Mouse (Mus musculus) natural killer cell, adult 2 months (primary cell): ENCODE data around the gene Atp5d.

ENCODE experiments used
- DNase-seq, 2 experiments: peaks; one replicate each; pipeline ENCODE4 v3.0.0; 2022; ENCODE audit warnings: low spot score in 2 of 2

Atp5d gene

DNA sequence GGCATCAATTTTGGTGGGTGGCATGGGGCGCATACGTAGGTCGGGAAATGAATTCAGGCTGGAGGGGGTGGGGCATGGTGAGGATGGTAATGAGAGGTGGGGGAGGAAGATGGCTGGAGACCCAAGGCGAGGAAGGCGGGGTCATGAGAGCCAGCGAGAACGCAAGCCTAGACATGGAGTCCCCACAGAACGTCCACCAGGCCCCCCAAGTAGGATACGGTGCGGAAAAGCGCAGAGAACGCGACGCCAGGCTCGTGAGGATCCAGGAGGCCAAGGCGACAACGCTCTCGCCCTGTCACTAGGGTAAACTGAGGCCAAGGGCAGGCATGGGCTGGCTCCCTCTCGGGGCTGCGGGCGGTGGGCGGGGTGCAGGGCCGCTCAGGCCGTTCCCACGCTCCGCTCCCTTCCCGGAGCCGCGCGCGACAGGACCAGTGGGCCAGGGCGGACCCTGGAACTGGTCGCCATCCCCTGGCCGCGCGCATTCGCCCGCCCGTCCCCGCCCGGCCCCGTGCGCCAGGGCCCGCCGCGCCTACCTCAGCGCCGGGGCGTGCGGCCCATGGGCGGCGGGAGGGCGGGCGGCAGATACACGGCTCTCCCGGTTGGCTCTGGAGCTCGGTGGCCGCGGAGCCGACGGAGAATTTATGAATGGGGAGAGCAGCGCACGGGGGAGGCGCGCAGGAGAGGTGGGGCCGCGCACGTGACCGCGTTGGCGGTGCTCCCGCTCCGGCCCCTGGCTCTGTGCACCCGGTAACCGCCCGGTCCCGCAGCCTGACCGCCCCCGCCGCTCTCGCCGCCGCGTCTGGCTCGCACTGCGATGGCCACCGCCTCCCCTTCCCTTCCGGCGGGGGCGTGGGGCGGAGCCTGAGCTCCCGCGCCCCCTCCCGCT is at the start of gene Atp5d:
Atp5d (plus strand) TSS at position 80 of the 886 bp plus-strand sequence.
- DNase-seq, result no peak

- no peak for DNase-seq
Observed at GRCm38 (mm10) chr10:80089146-80089545, 49.3 kb upstream of the Atp5d start.

GRCm38 (mm10) chr10:80091527-80091926 is 46.9 kb upstream of the Atp5d start:
- DNase-seq, result no peak

DNA sequence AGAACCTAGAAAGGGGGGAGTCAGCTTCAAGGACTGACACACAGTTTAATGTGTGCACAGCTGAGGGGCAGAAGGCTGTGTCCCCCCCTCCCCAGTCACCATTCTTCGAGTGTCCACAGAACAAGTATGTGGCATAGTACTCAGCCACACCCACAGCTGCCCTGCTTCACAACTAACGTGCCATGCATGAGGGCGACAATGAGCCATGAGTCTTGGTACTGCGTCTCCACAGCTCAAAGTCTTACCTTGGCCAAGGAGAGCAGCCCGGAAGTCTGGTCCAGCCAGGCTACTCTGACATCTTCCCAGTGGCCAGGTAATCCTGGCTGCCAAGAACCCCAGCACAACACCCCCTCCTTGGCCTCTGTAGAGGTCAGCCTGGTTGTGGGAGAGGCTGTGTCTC is 45.7 kb upstream of the Atp5d start:
- no peak for DNase-seq

DNA sequence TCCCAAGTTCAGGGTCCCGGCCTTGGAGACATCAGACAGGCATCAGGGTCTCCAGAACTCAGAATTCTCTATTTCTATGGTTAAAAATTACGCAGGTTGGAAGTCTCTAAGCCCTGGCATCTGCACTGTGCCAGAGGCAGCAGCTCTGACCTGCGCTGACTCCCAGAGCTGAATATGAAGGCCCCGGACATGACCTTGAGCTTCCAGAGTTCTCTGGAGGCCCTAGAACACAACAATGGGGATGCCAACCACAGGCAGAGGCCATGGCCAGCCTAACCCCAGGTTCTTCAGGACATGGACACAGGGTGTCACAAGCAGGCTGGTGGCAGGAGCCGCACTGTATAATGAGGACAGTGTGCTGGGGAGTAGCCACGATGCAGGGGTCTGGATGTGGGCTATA is 44.3 kb upstream of the Atp5d start:
- no peak for DNase-seq

GRCm38 (mm10) chr10:80094684-80095083 is 43.7 kb upstream of the Atp5d start:
- DNase-seq, result no peak

DNA sequence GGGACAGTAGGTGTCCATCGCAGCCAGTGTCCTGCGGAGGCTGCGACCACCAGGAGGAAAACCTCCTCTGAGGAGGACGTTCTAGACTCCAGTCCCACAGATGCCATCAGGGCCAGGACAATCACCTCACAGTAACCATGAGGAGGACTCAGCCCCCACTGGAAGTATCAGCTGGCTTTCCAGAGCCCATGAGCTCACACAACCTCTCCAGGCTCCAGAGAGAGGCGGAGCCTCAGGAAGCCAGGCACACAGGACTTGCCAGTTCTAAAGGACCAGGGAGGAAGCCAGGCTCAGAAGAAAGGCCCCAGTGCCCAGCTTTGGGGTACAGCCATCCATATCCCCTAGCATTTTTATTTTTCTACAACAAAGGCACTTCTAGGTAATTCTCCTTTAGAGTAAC is 42.9 kb upstream of the Atp5d start:
- no peak for DNase-seq

GRCm38 (mm10) chr10:80097275-80097674 is 41.2 kb upstream of the Atp5d start:
- DNase-seq, result no peak

DNA sequence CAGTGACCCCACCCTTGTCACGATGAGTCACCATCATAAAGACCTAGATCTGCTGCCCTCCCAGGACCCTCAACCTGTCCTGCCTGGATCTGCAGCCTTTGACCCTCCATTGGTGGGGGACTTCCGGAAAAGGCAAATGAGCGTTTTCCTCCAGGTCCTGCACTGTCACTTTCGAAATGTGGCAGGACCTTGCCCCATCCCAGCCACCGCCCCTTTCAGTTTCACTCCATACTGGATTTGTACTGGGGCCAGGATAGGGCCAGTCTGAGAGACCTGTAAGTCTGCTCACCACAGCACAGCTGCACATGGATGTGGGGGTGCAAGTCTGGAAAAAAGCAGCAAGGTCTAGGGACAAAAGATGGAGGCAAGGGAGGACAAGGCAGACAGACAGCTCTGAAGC is 39.8 kb upstream of the Atp5d start:
- no peak for DNase-seq

- DNase-seq, result no peak
Observed at GRCm38 (mm10) chr10:80100982-80101381, 37.5 kb upstream of the Atp5d start.

DNA sequence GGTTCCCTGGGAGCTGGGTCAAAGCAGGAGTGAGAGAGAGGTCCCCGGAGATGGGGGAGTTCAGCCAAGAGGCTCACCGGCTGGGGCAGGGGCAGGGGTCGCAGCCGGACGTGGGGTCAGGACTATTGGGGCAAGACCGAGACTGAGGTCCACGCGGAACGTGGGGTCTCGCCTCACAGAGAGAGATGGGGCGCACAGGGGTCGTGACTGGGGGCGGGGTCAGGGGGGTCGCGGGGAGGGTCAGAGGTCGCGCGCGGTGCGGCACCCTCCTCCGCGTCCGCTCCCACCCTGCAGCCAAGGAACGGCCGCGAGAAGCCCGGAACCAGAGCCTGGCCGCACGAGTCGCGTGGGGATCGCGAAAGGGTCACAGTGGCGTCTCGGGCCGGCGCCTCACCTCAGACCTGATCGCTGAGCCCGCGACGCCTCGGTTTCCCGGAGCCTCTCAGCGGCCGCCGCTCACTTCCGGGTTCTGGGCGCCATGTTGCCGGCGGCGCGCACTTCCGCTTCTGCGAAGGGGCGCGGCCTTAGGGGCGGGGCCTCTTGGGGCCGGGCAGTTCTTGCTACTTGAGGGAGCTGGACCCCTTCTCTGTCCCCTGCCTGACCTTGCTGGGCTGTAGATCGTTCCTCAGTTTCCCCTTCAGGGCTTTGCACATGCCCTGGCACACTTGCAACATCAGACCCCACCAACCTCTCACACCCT is 36.1 kb upstream of the Atp5d start:
- peak; percentile 86 to 88 for DNase-seq

GRCm38 (mm10) chr10:80103032-80103431 is 35.4 kb upstream of the Atp5d start:
- no peak for DNase-seq

- no peak for DNase-seq
Observed at GRCm38 (mm10) chr10:80104181-80104580, 34.3 kb upstream of the Atp5d start.

GRCm38 (mm10) chr10:80105460-80105859 is 33.0 kb upstream of the Atp5d start, which contains the start of gene Sbno2:
TSS of gene Sbno2 (minus strand) at chr10:80105571.
- peak in 1 of 2 experiments; percentile 38 for DNase-seq

DNA sequence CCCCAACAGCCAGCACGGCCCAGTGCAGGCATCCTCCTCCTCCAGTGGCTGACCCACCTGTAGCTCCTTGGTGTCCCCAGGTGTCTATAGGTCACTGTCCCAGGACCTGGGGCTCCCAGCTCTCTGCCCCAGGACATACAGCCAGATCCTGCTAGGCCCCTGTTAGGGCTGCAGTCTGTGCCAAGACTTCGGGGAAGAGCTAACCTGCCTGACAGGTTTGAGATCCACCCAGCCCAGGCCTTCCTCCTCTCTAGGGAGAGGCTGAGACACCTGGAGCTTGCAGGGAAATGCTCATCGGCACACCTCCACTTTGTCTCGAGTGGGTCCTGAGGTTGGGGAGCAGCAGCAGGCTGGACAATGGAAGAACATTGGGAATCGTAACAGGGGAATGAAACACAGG is 32.5 kb upstream of the Atp5d start:
- no peak for DNase-seq

DNA sequence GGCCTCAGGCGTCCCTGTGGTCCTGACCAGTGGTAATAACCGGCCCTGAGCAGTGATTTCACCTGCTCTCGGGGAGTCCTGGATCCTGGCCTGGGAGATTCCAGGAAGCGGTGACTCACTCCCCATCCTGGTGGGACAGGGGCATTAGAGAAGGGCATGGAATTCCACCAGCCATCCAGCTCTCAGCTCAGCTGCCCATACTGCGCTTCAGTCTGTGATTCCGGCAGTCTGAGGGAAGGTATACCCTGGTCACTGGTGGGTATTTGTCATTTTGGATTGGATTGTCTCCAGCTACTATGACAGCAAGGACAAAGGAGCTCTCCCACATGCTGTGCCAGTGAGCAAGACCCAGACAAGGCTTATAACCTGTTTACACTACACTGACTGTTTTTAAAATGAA is 30.8 kb upstream of the Atp5d start:
- DNase-seq, result no peak

DNA sequence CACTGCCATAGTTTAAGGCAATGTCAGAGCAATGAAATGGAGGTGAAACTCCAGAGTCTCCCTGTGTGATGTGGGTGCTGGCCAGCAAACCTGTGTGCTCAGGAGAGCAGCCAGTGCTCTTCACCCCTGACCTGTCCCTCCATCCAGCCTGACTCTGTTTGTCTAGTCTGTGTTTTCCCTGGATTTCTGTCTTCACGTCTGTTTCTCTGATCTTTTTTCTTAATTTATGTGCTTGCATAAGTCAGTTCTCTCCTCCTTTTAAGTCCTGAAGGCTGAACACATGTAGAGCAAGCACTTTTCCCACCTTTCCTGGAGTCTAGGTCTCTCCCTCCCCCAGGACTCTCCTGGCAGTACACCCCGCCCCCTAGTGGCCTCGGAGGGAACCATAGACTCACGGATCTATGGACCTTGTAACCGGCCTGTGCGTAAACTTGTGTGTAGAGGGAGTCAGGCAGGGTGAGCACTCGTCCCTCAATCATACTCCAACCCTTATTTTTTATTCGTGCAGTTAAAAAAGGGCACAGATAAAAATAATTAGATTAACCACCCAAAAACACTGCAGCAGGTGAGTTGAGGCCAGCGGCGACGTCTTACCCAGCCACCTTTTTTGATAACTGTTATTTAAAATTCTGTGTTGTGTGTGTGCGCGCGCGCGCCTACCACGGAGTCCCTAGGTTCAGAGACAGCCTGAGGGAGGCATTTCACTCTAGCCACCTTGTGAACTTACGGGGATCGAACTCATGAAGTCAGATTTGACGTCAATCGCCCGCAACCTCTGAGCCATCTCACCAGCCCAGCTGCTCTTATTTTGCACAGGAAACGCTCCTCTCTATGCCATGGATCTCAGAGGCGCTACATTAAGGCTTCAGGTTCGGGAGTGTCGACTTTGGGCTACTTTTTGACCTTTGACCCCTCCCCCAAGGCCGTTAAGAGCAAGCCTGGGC is 23.8 kb upstream of the Atp5d start:
- peak; percentile 84 to 87 for DNase-seq

DNA sequence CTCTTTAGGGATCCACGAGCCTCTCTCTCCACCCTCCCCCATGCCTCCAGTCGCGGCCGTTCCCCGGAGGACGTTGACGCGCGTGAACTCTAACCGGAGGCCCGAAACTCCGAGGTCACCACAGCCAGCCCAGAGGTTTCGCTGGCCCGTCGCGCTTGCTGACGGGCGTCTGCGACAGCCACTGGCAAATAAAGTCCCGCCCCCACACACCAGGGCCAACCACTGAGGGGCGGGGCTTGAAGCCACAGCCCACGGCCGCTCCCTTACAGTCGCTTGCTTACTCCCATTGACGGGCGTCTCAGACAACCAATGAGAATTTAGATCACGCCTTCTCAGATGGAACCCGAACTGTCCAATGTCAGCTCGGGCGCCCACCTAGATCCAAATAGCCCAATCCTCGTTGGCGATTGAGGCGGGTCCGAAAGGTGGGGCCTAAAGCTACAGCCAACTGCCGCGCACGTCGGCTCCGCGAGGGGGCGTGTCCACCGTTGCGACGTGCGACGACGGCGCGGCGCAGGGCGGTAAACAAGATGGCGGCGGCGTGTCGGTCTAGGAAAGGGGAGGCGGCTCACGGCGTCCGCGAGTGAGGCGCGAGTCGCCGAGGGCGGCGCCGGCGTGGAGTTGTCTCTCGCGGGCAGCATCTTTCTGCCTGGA is 23.0 kb upstream of the Atp5d start, which contains the start of gene Stk11:
Stk11 (plus strand) TSS at position 514 of the 654 bp plus-strand sequence.
- peak; percentile 98 to 99 for DNase-seq

DNA sequence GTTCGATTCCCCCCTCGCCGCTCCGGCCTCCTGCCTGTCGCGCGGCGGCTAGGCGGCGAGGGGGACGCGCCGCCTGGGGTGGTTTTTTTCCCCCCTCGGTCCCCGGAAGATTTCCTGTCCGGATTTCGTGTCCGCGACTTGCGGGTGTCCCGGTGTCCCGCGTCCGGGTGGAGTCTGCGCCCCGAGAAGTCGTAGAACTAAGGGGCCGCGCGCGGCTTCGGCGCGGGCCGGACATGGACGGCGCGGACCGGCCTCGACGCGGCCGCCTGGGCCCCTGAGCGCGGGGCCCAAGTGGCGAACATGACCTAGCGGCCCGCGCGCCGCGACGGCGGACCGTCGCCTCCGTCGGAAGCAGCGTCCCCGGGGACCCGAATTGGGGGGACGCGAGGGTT is 22.5 kb upstream of the Atp5d start:
- no peak for DNase-seq

GRCm38 (mm10) chr10:80116563-80116926 is 21.9 kb upstream of the Atp5d start:
- peak in 1 of 2 experiments; percentile 24 for DNase-seq
